Mouse (Mus musculus) neural tube, embryonic 13.5 days (tissue): ENCODE data around the gene Lbx1. TPM values are rescaled to one million over a fixed set of nuclear protein-coding genes. Genes with fewer than 3 reads are reported as not detected.

Experiments
- ATAC-seq: fragments of 200-750 bp; cut with Nextera tagmentation; 2 replicates; pipeline ENCODE4 v1.8.0; 2017; ENCODE audit warnings: low read depth, mild to moderate bottlenecking, moderate TSS enrichment, moderate library complexity
- H3K27ac ChIP-seq: fragments of 300-500 bp; sonication (generic); replicated peaks from 2 replicates; pipeline ENCODE4 v1.5.1; 2015; ENCODE audit warnings: moderate library complexity, mild to moderate bottlenecking, inconsistent platforms
- H3K27me3 ChIP-seq: fragments of 300-500 bp; sonication (generic); 2 replicates; pipeline ENCODE4 v1.6.1; 2015; ENCODE audit warnings: mild to moderate bottlenecking, inconsistent platforms
- H3K36me3 ChIP-seq: fragments of 300-500 bp; sonication (generic); 2 replicates; pipeline ENCODE4 v1.6.1; 2015; ENCODE audit warnings: mild to moderate bottlenecking, inconsistent platforms
- H3K4me1 ChIP-seq: fragments of 300-500 bp; sonication (generic); replicated peaks from 2 replicates; pipeline ENCODE4 v1.6.1; 2015; ENCODE audit warnings: inconsistent platforms
- H3K4me2 ChIP-seq: fragments of 300-500 bp; sonication (generic); 2 replicates; pipeline ENCODE4 v1.6.1; 2015; ENCODE audit warnings: inconsistent platforms, mild to moderate bottlenecking, moderate library complexity
- H3K4me3 ChIP-seq: fragments of 300-500 bp; sonication (generic); 2 replicates; pipeline ENCODE4 v1.5.1; 2015; ENCODE audit warnings: mild to moderate bottlenecking, inconsistent platforms
- H3K9ac ChIP-seq: fragments of 300-500 bp; sonication (generic); 2 replicates; pipeline ENCODE4 v1.6.1; 2015; ENCODE audit warnings: moderate library complexity, mild to moderate bottlenecking, inconsistent platforms
- H3K9me3 ChIP-seq: fragments of 300-500 bp; sonication (generic); 2 replicates; pipeline ENCODE4 v1.6.1; 2016; ENCODE audit warnings: inconsistent platforms
- WGBS: fragments of 180-500 bp; shearing (Covaris S2); methylation state at CpG from one replicate; pipeline ENCODE4 v1.1.7; 2015; 5-methylcytosine and 5-hydroxymethylcytosine counted together
- polyA plus RNA-seq: library from polyadenylated mRNA; unstranded; fragments of >200 nt; fragmentation: Nextera tagmentation; extraction: Ambion mirVana; gene quantifications from 2 replicates; pipeline ENCODE4 v1.2.1, GENCODE M21; 2015

Lbx1 gene
- polyA plus RNA-seq, 1 experiment from 2014 or later: 16.9 TPM

DNA sequence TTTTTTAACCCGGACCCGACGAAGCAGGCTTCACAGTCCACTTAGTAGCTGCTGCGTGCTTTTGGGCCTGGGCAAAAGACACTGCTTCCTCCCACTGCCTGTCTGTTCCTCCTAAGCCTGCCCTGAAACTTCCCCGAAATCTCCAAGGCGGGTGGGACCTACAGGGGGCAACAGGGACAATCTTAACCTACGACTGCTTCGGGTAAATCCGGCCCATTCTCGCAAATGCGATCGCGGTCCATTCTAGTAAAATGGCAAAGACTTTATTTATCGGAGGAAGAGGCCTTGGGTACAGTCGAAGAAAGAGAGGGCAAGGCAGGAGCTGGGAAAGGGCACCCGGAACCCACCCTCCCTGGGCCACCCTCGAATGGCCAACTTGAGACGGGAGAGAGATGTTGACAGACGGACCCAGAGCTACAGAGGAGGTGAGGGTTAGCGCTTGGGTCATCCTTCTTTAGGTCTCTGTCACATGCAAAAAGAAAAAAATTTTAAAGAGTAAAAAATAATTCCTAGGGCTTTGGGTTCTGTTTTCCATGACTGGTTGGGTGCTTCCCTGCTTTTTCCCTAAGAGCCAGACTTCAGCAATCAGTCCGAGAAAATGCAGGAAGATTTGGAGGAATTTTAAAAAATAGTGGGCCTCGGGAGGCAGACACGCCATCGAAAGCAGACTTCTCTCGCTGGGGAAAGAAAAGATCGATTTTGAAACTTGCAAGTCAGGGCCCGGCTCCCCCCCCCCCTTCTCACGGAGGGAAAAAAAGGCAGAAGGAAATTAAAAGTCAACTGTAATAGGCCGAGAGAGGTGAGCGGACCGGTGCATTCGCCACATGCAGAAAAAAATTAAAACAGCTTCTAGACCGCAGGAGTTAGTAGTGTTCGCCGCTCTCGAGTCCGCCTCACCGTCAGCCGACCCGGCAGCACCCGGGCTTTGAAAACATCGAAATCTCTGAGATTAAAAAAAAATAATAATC is 2.9 kb downstream of the Lbx1 start:
- H3K27ac ChIP-seq: peak overlapping the region; percentile 99
- H3K36me3 ChIP-seq: peaks cover 2% of the 10 kb centered on the region; the same call in 1 of the 2 replicates
- H3K27me3 ChIP-seq: peaks cover 68% of the 10 kb centered on the region
- ATAC-seq: no peak
- WGBS: 1% methylated on average over 42 of the region's 42 CpGs
- no peaks in the 10 kb centered on the region for H3K9me3 ChIP-seq
- peak overlapping the region; percentile 68 for H3K4me3 ChIP-seq
- H3K4me2 ChIP-seq: peak overlapping the region; percentile 75
- peak overlapping the region; percentile 96 for H3K9ac ChIP-seq
- peaks cover 51% of the 10 kb centered on the region for H3K4me1 ChIP-seq

- Histone ChIP-seq H3K9me3 (no peaks in the 10 kb centered on the region), H3K27ac (peak overlapping the region; percentile 99), H3K4me2 (peak overlapping the region; percentile 75), H3K9ac (peak overlapping the region; percentile 96), H3K4me3 (peak overlapping the region; percentile 68), H3K36me3 (peaks cover 2% of the 10 kb centered on the region; the same call in 1 of the 2 replicates), H3K4me1 (peaks cover 57% of the 10 kb centered on the region), H3K27me3 (peaks cover 68% of the 10 kb centered on the region)
- WGBS: 1% methylated on average over 14 of the region's 14 CpGs
- ATAC-seq: no peak
Observed at GRCm38 (mm10) chr19:45232036-45232410, 3.6 kb downstream of the Lbx1 start.

- peaks cover 2% of the 10 kb centered on the region; the same call in 1 of the 2 replicates for H3K36me3 ChIP-seq
- peak overlapping the region; percentile 75 for H3K4me2 ChIP-seq
- peaks cover 70% of the 10 kb centered on the region for H3K27me3 ChIP-seq
- under 1% methylated on average over 44 of the region's 44 CpGs for WGBS
- H3K9me3 ChIP-seq: no peaks in the 10 kb centered on the region
- H3K4me1 ChIP-seq: peaks cover 62% of the 10 kb centered on the region
- peak overlapping the region; percentile 68 for H3K4me3 ChIP-seq
- H3K9ac ChIP-seq: peak overlapping the region; percentile 96
- ATAC-seq: peak; percentile 45
- H3K27ac ChIP-seq: peak overlapping the region; percentile 99
Observed at GRCm38 (mm10) chr19:45231383-45232035, 4.1 kb downstream of the Lbx1 start.

DNA sequence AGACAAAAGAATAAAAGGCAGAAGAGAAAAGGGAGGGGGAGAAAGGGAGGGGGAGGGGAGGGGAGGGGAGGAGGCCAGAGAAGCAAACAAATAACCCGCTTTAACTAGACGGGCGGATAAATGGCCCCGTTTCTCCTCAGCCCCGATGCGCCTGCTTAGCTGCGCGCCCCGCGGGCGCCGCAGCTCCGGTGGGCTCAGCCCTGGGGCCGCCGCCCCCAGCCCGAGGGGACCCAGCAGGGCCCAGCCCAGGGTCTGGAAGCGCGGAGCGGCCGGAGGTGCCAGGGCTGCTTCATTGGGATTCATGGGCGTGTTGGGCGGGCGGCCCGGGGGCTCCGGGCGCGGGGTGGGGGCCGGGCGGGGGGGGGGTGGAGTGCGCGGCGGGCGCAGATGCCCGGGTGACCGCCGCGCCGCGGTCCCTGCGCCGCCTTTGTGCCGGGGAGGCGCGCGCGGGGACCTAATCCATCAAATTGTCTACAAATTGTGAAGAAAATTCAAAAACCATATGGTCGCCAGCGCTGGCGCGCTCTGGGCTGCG is 4.7 kb downstream of the Lbx1 start:
- Histone ChIP-seq H3K36me3 (peaks cover 2% of the 10 kb centered on the region; the same call in 1 of the 2 replicates), H3K9me3 (no peaks in the 10 kb centered on the region), H3K4me2 (peak overlapping the region; percentile 75), H3K4me1 (peaks cover 68% of the 10 kb centered on the region), H3K9ac (peak overlapping the region; percentile 96), H3K27me3 (peaks cover 70% of the 10 kb centered on the region), H3K4me3 (peak overlapping the region; percentile 68), H3K27ac (peak overlapping the region; percentile 99)
- 1% methylated on average over 49 of the region's 51 CpGs for WGBS
- peak; percentile 52 for ATAC-seq

DNA sequence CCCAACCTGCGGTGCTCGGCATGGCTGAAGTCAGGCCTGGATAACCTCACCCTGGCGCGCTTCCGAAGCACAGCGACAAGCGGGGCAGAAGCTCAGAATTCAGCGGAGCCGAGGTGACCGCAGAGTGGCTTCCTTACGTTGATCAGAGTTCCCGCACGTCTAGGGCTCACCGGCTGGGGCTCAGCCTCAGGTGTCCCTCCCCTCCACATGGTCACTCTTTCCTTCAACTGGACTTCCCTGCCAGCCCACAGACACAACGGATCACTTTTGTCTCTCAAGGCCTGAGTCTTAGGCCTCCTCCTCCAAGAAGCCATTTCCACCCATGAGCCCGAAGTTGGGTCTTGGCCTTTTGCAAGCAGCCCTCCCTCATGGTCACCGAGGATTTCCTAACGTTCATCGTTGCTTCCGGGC is 5.4 kb downstream of the Lbx1 start:
- ATAC-seq: no peak
- Histone ChIP-seq H3K27ac (peak overlapping the region; percentile 99), H3K36me3 (peaks cover 2% of the 10 kb centered on the region; the same call in 1 of the 2 replicates), H3K9ac (peak overlapping the region; percentile 96), H3K27me3 (peaks cover 70% of the 10 kb centered on the region), H3K4me1 (peaks cover 75% of the 10 kb centered on the region), H3K4me3 (peak overlapping the region; percentile 68), H3K4me2 (peak overlapping the region; percentile 75), H3K9me3 (no peaks in the 10 kb centered on the region)
- under 1% methylated on average over 20 of the region's 20 CpGs for WGBS

DNA sequence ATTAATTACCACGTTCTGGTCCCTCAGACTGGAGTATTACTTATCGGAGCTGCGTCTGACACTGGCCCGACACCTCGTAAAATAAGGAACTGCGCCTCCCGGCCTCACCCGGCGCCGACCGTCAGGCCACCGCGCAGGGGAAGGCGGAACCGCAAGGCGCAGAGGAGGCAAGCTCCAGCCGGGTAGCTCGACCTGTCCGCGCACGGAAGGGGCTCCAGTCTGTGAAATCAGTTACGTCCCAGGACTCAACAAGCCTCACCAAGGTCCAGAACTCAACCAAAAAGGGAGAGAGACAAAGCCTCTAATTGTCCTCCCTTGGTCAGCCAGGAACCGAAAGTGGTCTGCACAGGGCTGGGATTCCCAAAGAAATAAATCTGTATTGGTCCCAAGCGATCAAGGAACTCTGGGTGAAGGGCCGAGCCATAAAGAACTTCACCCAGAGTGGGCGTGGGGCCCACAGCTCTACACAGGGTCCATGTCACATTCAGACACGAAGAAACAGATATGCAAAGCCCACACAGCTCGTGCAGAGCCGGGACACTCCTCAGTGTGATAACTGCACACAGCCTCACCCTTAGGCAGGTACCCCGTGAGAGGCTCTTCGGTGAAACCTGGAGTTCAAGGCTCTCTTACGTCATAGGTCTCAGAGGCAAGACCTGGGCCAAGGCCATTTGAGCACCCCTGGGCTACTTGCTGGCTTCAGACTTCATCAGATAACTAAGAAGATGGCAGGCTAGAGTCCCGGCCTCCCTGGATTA is 6.1 kb downstream of the Lbx1 start:
- ATAC-seq: no peak
- Histone ChIP-seq H3K9ac (peak overlapping the region; percentile 96), H3K27ac (peak overlapping the region; percentile 99), H3K27me3 (peaks cover 70% of the 10 kb centered on the region), H3K9me3 (no peaks in the 10 kb centered on the region), H3K4me1 (peaks cover 75% of the 10 kb centered on the region), H3K36me3 (peaks cover 2% of the 10 kb centered on the region; the same call in 1 of the 2 replicates), H3K4me3 (peak overlapping the region; percentile 68), H3K4me2 (peak overlapping the region; percentile 75)
- under 1% methylated on average over 33 of the region's 33 CpGs for WGBS

DNA sequence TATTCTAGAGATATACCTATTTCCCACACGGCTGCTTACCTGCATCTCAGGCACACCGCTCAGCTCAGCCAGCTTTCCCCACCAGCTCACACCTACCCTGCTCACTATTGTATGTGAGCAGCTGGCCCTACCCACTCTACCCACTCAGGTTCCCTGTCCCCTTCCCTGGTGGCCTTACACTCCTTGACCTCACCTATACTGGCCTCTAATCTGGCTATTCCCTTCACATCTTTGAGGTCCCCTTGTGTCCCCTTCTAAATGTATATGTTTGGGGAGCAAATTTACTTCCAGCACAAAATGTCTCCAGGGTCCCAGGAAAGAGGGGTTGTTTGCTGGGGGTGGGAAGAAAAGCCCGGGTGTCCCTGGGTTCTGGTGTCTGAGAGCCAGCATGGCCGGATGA is 6.8 kb downstream of the Lbx1 start:
- WGBS: 4% methylated on average over 4 of the region's 4 CpGs
- Histone ChIP-seq H3K27me3 (peaks cover 72% of the 10 kb centered on the region), H3K4me3 (peak overlapping the region; percentile 68; the same call in 1 of the 2 replicates)

DNA sequence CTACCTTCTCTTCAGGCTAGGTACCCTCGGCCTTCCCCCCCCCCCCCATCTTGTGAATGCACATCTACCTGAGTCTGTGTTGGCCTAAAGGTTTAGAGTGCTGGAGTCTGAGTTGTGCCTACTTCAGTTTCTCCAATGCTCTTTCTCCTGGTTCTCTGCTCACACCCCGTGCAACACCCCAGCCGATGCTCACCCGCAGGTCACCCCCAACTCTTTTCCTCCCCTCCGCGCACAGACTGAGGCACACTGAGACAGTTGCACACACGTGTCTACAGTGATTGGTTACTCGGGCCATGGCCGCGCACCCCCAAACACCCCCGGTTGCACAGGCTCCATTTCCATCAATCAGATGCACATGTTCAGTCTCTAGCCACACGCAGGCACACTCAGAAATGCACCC is 7.5 kb downstream of the Lbx1 start:
- Histone ChIP-seq H3K4me2 (peak overlapping the region; percentile 75; the same call in 1 of the 2 replicates), H3K4me3 (no peak overlapping the region), H3K27ac (no peak overlapping the region), H3K36me3 (no peaks in the 10 kb centered on the region), H3K27me3 (peaks cover 79% of the 10 kb centered on the region), H3K9me3 (no peaks in the 10 kb centered on the region), H3K9ac (peak overlapping the region; percentile 96), H3K4me1 (peaks cover 90% of the 10 kb centered on the region)
- no peak for ATAC-seq
- 4% methylated on average over 12 of the region's 12 CpGs for WGBS

More for the DNA sequence above, 6.8 kb downstream of the Lbx1 start:
- H3K36me3 ChIP-seq: peaks cover 2% of the 10 kb centered on the region; the same call in 1 of the 2 replicates
- ATAC-seq: no peak
- peak overlapping the region; percentile 96 for H3K9ac ChIP-seq
- H3K27ac ChIP-seq: peak overlapping the region; percentile 99
- H3K9me3 ChIP-seq: no peaks in the 10 kb centered on the region
- H3K4me2 ChIP-seq: peak overlapping the region; percentile 75
- peaks cover 83% of the 10 kb centered on the region for H3K4me1 ChIP-seq

DNA sequence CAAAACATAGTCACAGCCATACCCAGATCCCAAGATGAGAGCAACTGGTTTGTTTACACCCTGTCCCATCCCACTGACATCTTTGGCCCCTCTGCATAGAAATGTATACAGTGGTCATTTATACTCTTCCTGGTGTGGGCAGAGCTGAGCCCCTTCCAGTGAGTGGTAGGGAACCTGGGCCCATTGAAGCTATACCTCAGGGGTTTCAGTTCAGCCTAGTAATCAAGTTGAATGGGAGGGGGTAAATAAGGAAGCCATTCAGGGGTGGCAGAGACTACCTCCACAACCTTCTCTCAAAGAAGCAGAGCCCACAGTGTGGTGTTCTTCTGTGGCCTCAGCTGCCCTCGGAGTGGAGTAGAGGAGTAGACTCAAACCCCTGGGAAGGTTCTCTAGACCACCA is 7.9 kb downstream of the Lbx1 start:
- no peak overlapping the region for H3K4me3 ChIP-seq
- no peak for ATAC-seq
- WGBS: 0% methylated on average over 1 of the region's 1 CpGs
- peaks cover 93% of the 10 kb centered on the region for H3K4me1 ChIP-seq
- no peaks in the 10 kb centered on the region for H3K9me3 ChIP-seq
- H3K9ac ChIP-seq: peak overlapping the region; percentile 96; the same call in 1 of the 2 replicates
- peaks cover 83% of the 10 kb centered on the region for H3K27me3 ChIP-seq
- H3K36me3 ChIP-seq: no peaks in the 10 kb centered on the region
- H3K4me2 ChIP-seq: 0 out of 2 replicates have a peak overlapping the region, but pooled peaks have one; percentile 75
- no peak overlapping the region for H3K27ac ChIP-seq

DNA sequence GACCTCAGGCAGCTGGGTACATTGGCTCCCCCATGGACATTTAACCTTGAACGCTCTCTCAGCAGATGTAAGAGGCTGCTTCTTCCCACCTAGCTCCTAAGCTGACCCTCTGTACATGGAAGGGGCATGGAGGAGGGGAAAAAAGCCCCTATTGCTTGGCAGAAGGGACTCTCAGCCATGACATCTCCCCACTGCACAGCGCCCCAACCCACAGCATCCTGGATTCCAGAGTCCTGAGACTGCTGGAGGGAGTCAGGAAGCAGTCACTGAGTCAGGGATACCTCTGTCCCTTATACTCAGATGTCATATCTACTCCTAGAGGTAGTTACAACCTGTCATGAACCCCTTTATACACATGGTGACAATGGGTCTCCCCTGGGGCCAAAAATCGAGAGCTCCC is 8.6 kb downstream of the Lbx1 start:
- H3K9ac ChIP-seq: 0 out of 2 replicates have a peak overlapping the region, but pooled peaks have one; percentile 22
- ATAC-seq: no peak
- H3K27me3 ChIP-seq: peaks cover 88% of the 10 kb centered on the region
- peaks cover 97% of the 10 kb centered on the region for H3K4me1 ChIP-seq
- no peaks in the 10 kb centered on the region for H3K36me3 ChIP-seq
- H3K9me3 ChIP-seq: no peaks in the 10 kb centered on the region
- WGBS: 0% methylated on average over 3 of the region's 3 CpGs
- peak overlapping the region; percentile 74 for H3K27ac ChIP-seq
- no peak overlapping the region for H3K4me2 ChIP-seq
- H3K4me3 ChIP-seq: no peak overlapping the region

GRCm38 (mm10) chr19:45226246-45226645 is 9.4 kb downstream of the Lbx1 start:
- ATAC-seq: no peak
- H3K27ac ChIP-seq: peak overlapping the region; percentile 74
- peak overlapping the region; percentile 33; the same call in 1 of the 2 replicates for H3K4me2 ChIP-seq
- peaks cover 97% of the 10 kb centered on the region for H3K4me1 ChIP-seq
- peaks cover 91% of the 10 kb centered on the region for H3K27me3 ChIP-seq
- WGBS: under 1% methylated on average over 8 of the region's 8 CpGs
- no peaks in the 10 kb centered on the region for H3K9me3 ChIP-seq
- H3K9ac ChIP-seq: no peak overlapping the region
- H3K4me3 ChIP-seq: no peak overlapping the region
- H3K36me3 ChIP-seq: no peaks in the 10 kb centered on the region
